Comparison of ENCODE assay signal across 14 mouse cellular contexts in genomic region chr4:126732111-126732510, GRCm38 (mm10). TPM values are rescaled to one million over a fixed set of nuclear protein-coding genes. Genes with fewer than 3 reads are reported as not detected.
DNase-seq lines count a peak whose midpoint lies in the region; ATAC-seq lines count a peak whose summit lies in the region.
"Had no signal": no experiment of that assay in that cellular context is flagged by ENCODE, and none has a peak within 500 bp of the region (broad histone marks: within the 10 kb centered on the region; RNA-seq: fewer than 3 reads in every experiment).

No protein-coding gene starts in this region.

- DNase-seq in kidney, postnatal 10 days: no peak
- peak; percentile 44 for DNase-seq in neural tube, embryonic 10.5 days (ENCODE audit: extremely low spot score, low spot score)
- no peak for DNase-seq in adrenal gland, adult 18-20 months (ENCODE audit: low spot score in 2 of 2)
- DNase-seq in cerebellum, postnatal 25 days: no peak
- DNase-seq: adrenal gland, postnatal 36 days; cerebellum, adult 9-10 months; kidney, adult 11 months had no signal

- H3K9me3 ChIP-seq in kidney, embryonic 15.5 days (replicated peaks): no peaks in the 10 kb centered on the region
- no peaks in the 10 kb centered on the region for H3K9me3 ChIP-seq in embryonic facial prominence, embryonic 13.5 days
- H3K9me3 ChIP-seq in intestine, embryonic 16.5 days (ENCODE audit: control insufficient read depth, low read length): no peaks in the 10 kb centered on the region

- H3K27ac ChIP-seq in kidney, embryonic 15.5 days: no peak overlapping the region
- H3K27ac ChIP-seq in embryonic facial prominence, embryonic 13.5 days: no peak overlapping the region
- no peak overlapping the region for H3K27ac ChIP-seq in intestine, embryonic 16.5 days (ENCODE audit: low read length)

- H3K36me3 ChIP-seq in kidney, embryonic 15.5 days: no peaks in the 10 kb centered on the region
- no peaks in the 10 kb centered on the region for H3K36me3 ChIP-seq in embryonic facial prominence, embryonic 13.5 days
- H3K36me3 ChIP-seq in intestine, embryonic 16.5 days (ENCODE audit: control insufficient read depth, insufficient read depth, low read length): no peaks in the 10 kb centered on the region

- peak overlapping the region; percentile 14; the same call in 1 of the 2 replicates for H3K4me3 ChIP-seq in kidney, embryonic 15.5 days (replicated peaks)
- H3K4me3 ChIP-seq in embryonic facial prominence, embryonic 13.5 days: peak overlapping the region; percentile 20
- 0 out of 2 replicates have a peak overlapping the region, but pooled peaks have one; percentile 4 for H3K4me3 ChIP-seq in intestine, embryonic 16.5 days (ENCODE audit: low read length)

- ATAC-seq in kidney, embryonic 15.5 days (replicated peaks; ENCODE audit: low FRiP score): no peak
- no peak for ATAC-seq in embryonic facial prominence, embryonic 13.5 days (ENCODE audit: insufficient number of reproducible peaks, insufficient read depth, low FRiP score, low TSS enrichment, low read depth)
- ATAC-seq in intestine, embryonic 16.5 days: no peak
- ATAC-seq: lung, postnatal 0 days had no signal

- no peak overlapping the region for H3K9ac ChIP-seq in kidney, embryonic 15.5 days
- no peak overlapping the region for H3K9ac ChIP-seq in embryonic facial prominence, embryonic 13.5 days
- H3K9ac ChIP-seq in intestine, embryonic 16.5 days (ENCODE audit: low read depth, low read length): no peak overlapping the region

- peaks cover 85% of the 10 kb centered on the region for H3K27me3 ChIP-seq in kidney, embryonic 15.5 days
- peaks cover 79% of the 10 kb centered on the region for H3K27me3 ChIP-seq in embryonic facial prominence, embryonic 13.5 days
- H3K27me3 ChIP-seq in intestine, embryonic 16.5 days (replicated peaks; ENCODE audit: control insufficient read depth, insufficient read depth, low read length): peaks cover 68% of the 10 kb centered on the region

- peak overlapping the region; percentile 35 for H3K4me2 ChIP-seq in kidney, embryonic 15.5 days
- H3K4me2 ChIP-seq in embryonic facial prominence, embryonic 13.5 days: peak overlapping the region; percentile 41
- H3K4me2 ChIP-seq in intestine, embryonic 16.5 days (ENCODE audit: low read depth, low read length): 0 out of 2 replicates have a peak overlapping the region, but pooled peaks have one; percentile 8

- H3K4me1 ChIP-seq in kidney, embryonic 15.5 days: peaks cover 32% of the 10 kb centered on the region
- H3K4me1 ChIP-seq in embryonic facial prominence, embryonic 13.5 days: peaks cover 30% of the 10 kb centered on the region
- peaks cover 10% of the 10 kb centered on the region for H3K4me1 ChIP-seq in intestine, embryonic 16.5 days (ENCODE audit: control insufficient read depth, insufficient read depth, low read length)

- WGBS in kidney, embryonic 15.5 days: 1% methylated on average over 18 of the region's 18 CpGs
- 1% methylated on average over 18 of the region's 18 CpGs for WGBS in embryonic facial prominence, embryonic 13.5 days
- WGBS in intestine, embryonic 16.5 days: 3% methylated on average over 18 of the region's 18 CpGs

RNA-seq across cellular contexts. Expression of gene Tfap2e, which starts 3.9 kb away (rescaled TPM):
- polyA plus RNA-seq in kidney, embryonic 15.5 days (2015; fragmentation: Nextera tagmentation; extraction: Ambion mirVana): not detected in 2 replicates
- 0.17 TPM in 1 of 2 replicates, not detected in the other for polyA plus RNA-seq in embryonic facial prominence, embryonic 13.5 days (2015; fragmentation: Nextera tagmentation; extraction: Ambion mirVana)
- not detected in 2 replicates for polyA plus RNA-seq in intestine, embryonic 16.5 days (2015; fragmentation: Nextera tagmentation; extraction: Ambion mirVana)
- not detected for total RNA-seq in adrenal gland, adult 18-20 months (2021)
- total RNA-seq: adrenal gland, postnatal 36 days; MEL; neutrophil, adult 5-6 weeks had no signal
- polyA plus RNA-seq: lung, postnatal 0 days; urinary bladder, adult 2 months had no signal

RNA-seq across cellular contexts. Expression of gene Ncdn, which starts 21.1 kb away (rescaled TPM):
- polyA plus RNA-seq in kidney, embryonic 15.5 days (2015; fragmentation: Nextera tagmentation; extraction: Ambion mirVana): 27.1 and 28.2 TPM in 2 replicates
- polyA plus RNA-seq in embryonic facial prominence, embryonic 13.5 days (2015; fragmentation: Nextera tagmentation; extraction: Ambion mirVana): 29.5 and 30.7 TPM in 2 replicates
- polyA plus RNA-seq in intestine, embryonic 16.5 days (2015; fragmentation: Nextera tagmentation; extraction: Ambion mirVana): 25.6 and 27.4 TPM in 2 replicates
- total RNA-seq in adrenal gland, adult 18-20 months (2021): 10 to 100 TPM; 32.6 to 34.3 TPM

RNA-seq across cellular contexts. Expression of gene AU040320, which starts 21.2 kb away (rescaled TPM):
- 24.5 and 27.8 TPM in 2 replicates for polyA plus RNA-seq in kidney, embryonic 15.5 days (2015; fragmentation: Nextera tagmentation; extraction: Ambion mirVana)
- polyA plus RNA-seq in embryonic facial prominence, embryonic 13.5 days (2015; fragmentation: Nextera tagmentation; extraction: Ambion mirVana): 15.9 and 17.4 TPM in 2 replicates
- polyA plus RNA-seq in intestine, embryonic 16.5 days (2015; fragmentation: Nextera tagmentation; extraction: Ambion mirVana): 36.4 and 44.0 TPM in 2 replicates
- 10 to 100 TPM; 33.9 to 39.0 TPM for total RNA-seq in adrenal gland, adult 18-20 months (2021)

RNA-seq across cellular contexts. Expression of gene Psmb2, which starts 54.7 kb away (rescaled TPM):
- 457 and 491 TPM in 2 replicates for polyA plus RNA-seq in kidney, embryonic 15.5 days (2015; fragmentation: Nextera tagmentation; extraction: Ambion mirVana)
- polyA plus RNA-seq in embryonic facial prominence, embryonic 13.5 days (2015; fragmentation: Nextera tagmentation; extraction: Ambion mirVana): 477 and 482 TPM in 2 replicates
- polyA plus RNA-seq in intestine, embryonic 16.5 days (2015; fragmentation: Nextera tagmentation; extraction: Ambion mirVana): 477 and 515 TPM in 2 replicates
- 100 to 1,000 TPM; 161 to 163 TPM for total RNA-seq in adrenal gland, adult 18-20 months (2021)
